Mouse (Mus musculus): ENCODE measurements around the gene Tnfrsf1a. TPM values are rescaled to one million over a fixed set of nuclear protein-coding genes. Genes with fewer than 3 reads are reported as not detected.

The Tnfrsf1a gene
- total RNA-seq, 2 experiments from 2014 or later, result 26.7 to 33.7 TPM

DNA sequence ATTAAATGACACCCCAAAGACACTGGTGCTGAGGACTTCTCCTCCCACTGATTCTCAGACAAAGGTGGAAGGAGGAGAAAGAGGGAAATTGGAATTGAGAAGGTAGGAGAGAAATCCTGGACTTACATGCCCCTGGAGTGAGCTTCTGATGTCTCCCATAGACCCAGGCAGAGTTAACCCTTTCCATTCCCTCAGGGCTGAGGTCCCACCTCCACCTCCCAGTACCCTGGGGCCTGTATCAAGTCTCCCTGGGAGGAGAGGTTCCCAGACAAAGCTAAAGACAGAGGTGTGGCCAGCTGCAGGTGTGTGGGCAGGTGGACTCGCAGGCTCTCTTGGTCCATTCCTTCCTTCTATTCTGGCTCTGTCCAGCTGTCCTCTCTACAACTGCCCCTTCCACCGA lies 32.9 kb downstream of the Tnfrsf1a start:
- DNase-seq, result no peak

DNA sequence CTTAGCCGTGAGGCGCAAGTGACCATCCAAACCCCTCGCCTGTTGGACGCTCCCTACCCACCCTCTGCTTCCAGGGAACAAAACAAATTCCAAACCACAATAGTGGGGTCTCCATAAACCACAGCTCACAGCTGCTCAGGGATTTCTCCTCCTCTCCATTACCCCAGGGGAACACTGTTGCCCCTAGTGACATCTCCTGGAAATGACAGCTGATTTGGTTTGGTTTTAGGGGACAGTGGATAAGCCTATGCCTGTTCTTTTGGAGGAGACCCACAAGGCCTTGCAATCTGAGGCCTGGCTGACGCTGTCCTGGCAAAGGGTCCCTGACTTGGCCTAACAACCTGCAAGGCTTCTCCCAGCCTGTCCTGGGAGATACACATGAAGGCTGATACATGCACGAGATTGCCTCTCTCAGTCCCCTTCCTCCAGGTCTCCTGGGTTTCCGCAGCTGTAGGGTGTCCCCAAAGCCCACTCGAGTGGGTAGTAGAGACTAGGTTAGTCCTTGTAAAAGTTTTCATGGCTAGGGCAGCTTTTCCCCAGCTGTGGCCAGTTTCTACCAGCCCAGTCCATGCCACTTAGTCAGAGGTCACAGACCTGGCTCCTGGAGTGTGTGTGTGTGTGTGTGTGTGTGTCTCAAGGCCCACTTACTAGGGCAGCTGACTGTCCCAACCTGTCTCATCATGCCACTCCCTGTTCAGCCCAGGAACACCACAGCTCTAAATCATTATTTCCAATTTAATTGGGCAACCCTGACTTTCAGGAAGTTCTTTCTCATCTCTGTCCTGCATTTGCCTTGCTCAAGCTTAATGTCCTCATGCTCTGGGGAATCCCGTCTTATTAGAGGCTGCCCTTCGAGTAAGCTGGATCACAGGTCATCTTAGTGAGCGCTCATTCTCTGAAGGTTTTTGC lies 36.2 kb downstream of the Tnfrsf1a start:
- no peak for DNase-seq

DNA sequence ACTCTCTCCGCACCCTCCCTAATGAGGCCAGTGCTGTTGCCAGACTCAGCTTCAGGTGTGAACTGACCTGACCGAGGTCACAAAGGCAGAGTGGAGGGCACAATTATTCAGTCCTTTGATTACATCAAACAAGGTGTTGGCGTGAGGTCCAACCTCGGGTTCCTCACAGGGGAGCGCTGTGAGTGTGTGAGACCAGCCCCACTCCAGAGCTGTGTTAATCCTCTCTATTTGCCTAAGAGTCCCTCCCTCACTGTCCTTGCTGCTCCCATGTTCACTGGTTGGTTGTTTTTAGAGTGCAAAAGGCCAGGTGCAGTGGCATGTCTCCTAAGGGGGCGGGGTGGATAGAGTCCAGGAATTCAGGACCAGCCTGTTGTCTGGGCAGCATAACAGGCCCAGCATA lies 36.9 kb downstream of the Tnfrsf1a start:
- no peak for DNase-seq

DNA sequence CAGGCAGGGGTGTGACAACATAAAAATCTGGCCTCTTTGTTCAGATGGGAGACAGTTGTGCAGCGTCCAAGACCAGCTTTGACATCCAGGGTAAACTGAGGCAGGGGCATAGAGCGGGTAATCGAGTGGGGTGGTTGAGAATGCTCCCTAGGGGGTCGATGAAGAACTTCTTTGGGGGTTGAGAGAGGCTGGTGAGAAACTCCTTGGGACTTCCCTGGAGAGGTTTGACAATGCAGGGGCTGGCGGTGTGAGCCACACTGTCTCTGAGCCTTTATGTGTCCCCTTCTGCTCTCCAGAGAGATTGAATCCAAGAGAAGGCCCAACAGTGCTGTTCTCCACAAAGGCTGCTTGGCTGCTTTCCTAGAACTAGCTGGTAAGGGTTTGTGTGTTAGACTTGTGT lies 40.7 kb downstream of the Tnfrsf1a start:
- no peak for DNase-seq

DNA sequence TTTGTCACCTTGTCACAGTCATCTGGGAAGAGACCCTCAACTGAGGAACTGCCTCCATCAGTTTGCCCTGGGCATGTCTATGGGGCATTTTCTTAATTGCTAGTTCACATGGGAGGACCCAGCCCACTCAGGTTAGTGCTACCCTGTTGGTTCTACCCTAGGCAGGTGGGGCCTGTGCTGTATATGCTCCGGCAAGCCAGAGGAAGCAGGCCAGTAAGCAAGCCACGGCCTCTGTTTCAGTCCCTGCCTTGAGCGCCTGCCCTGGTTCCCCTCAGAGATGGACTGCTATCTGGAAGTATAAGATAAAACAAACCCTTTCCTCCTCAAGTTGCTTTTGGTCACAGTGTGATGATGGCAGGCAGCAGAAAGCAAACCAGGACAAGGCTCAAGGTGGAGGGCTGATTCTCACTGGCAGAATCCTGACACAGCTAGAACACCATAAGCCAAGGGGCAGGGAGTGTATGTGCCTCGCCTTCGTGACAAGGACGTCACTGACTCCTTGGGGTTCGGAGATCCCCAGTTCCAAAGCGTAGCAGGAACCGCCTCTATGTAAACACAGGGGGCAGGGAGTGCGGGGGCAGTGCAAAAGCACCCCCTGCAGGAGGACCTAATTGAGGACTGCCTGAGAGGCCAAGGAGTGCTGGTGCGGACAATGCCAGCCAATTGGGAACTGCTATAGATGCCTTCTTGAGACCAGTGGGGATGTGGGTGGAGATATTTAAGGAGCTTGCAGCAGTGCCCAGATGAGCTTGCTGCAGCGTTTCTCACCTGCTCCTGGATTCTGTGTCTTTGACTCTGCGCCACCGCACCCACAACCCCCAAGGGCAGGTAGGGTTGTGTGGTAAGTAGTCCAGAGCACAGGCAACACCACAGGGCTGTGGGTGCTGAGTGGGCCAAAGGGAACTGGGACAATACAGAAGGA lies 56.6 kb downstream of the Tnfrsf1a start:
- DNase-seq, result no peak

DNA sequence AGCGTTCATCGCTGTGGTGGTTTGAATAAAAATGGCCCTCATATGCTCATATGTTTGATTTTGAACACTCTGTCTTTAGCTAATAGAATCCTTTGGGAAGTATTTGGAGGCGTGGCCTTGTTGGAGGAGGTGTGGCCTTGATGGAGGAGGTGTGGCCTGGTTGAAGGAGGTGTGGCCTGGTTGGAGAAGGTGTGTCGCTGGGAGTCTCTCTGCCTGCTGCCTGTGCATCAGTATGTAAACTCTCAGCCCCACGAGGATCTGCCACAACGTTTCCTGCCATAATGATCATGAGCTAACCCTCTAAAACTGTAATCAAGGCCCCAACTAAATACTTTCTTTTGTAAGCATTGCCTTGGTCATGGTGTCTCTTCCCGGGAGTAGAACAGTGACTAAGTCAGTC lies 58.1 kb downstream of the Tnfrsf1a start:
- no peak for DNase-seq

DNA sequence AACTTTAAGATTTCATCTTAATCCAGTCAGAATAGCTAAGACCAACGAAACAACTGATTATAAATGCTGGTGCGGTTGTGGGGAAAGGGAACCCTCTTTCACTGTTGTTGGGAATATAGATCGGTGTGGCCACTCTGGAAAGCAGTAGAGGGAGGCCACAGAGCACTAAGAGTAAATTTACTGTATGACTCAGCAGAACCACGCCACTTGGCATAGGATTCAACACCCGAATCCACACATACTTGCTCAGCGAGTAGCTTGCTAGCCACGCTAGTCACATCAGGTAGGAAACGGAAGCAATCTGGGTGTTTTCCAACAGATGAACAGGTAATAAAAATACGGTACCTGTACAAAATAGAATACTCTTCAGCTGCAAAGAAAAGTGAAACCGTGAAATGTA lies 58.5 kb downstream of the Tnfrsf1a start:
- DNase-seq, result no peak

DNA sequence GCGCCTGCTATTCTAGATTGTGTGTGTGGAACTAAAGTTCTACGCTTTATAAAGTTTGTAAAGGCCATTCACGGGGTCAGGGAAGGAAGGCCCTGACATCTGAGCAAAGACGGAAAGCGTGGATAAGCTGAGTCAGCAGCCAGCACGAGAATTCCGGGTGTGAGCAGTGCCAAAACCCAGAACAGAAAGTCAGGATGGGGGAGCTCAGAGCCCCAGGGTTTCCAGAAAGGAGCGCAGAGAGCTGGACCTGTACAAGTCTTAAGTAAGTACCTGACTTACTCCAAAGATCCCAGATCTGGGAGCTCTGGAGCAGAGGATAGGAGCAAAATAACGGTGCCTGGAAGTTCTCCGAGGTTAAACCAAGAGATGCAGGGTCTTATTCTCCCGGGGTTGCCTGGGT lies 61.4 kb downstream of the Tnfrsf1a start:
- no peak for DNase-seq

DNA sequence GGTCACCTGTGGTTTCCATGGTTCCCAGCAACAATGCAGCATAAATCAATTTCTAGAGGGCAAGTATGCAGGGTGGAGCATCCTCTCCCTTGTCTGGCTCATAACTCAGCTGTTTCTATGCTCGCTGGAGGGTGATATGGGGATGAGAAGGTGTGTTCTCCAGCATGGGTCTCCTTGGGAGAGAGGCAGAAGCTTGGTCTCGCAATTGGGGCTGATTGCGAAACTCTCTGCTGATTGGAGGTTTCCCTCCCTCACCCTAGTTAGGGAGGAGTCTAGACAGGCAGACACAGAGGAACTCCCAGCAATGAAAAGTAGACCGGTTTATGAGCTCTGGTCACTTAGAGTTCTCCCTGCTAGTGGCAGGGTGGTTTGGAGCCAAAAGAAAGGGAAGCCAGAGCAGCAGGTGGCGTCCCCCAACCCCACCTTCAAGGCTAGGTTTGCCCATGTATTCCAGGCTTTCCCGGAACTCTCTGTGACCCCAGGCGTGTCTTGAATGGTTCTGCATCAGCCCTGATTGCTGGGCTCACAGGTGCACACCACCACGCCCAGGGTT lies 61.9 kb downstream of the Tnfrsf1a start:
- no peak for DNase-seq

DNA sequence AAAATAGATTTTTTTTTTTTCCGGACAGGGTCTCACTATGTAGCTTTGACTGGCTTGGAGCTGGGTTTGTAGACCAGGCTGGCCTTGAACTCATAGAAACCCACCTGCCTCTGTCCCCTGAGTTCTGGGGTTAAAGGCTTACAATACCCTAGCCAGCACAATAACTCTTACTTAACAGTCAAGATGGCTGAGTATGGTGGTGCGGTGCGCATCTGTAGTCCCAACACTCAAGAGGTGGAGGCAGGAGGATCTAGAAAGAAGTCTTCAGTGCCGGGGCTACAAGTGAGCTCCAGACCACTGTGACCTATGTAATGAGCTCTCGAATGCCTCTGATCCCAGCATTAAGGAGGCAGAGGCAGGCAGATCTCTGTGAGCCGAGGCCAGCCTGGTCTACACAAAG lies 62.5 kb downstream of the Tnfrsf1a start:
- DNase-seq, result no peak

Other genes starting within 250 kb of the Tnfrsf1a start
- gene Nop2, start 217.5 kb upstream of the Tnfrsf1a start, total RNA-seq (2021), result 10 to 100 TPM; 14.6 to 18.6 TPM
- gene Iffo1, start 204.1 kb upstream of the Tnfrsf1a start, total RNA-seq (2021), result 10 to 100 TPM; 12.4 to 15.3 TPM
- over 10,000 TPM; 11,297 to 11,631 TPM for gene Gapdh, start 182.9 kb upstream of the Tnfrsf1a start, total RNA-seq (2021)
- gene Ncapd2, start 157.7 kb upstream of the Tnfrsf1a start, total RNA-seq (2021), result 10 to 100 TPM; 12.1 to 12.7 TPM
- 100 to 1,000 TPM; 214 to 227 TPM for gene Mrpl51, start 157.6 kb upstream of the Tnfrsf1a start, total RNA-seq (2021)
- gene Vamp1, start 133.8 kb upstream of the Tnfrsf1a start, total RNA-seq (2021), result 10 to 100 TPM; 17.5 to 19.2 TPM
- gene Tapbpl, start 117.5 kb upstream of the Tnfrsf1a start, total RNA-seq (2021), result 1 to 10 TPM; 1.4 to 2.6 TPM
- gene Cd27, start 112.4 kb upstream of the Tnfrsf1a start, total RNA-seq (2021), result under 1 TPM; 0.43 to 0.51 TPM
- not detected for gene Tuba3a, start 63.3 kb upstream of the Tnfrsf1a start, total RNA-seq (2021)
- gene Ltbr, start 35.5 kb upstream of the Tnfrsf1a start, total RNA-seq (2021), result 10 to 100 TPM; 21.2 to 21.7 TPM
- under 1 TPM; 0.10 to 0.19 TPM for gene Scnn1a, start 28.7 kb upstream of the Tnfrsf1a start, total RNA-seq (2021)
- not detected for gene Plekhg6, start 31.4 kb downstream of the Tnfrsf1a start, total RNA-seq (2021)
- gene Cd9, start 145.4 kb downstream of the Tnfrsf1a start, total RNA-seq (2021), result 10 to 100 TPM; 28.4 to 33.7 TPM
- gene Vwf, start 197.4 kb downstream of the Tnfrsf1a start, total RNA-seq (2021), result 10 to 100 TPM; 17.3 to 42.4 TPM

Data from gastrocnemius, postnatal 25 days (tissue).